Mouse (Mus musculus) heart, embryonic 12.5 days (tissue): Measurements from ENCODE around the gene Glis1. TPM values are rescaled to one million over a fixed set of nuclear protein-coding genes. Genes with fewer than 3 reads are reported as not detected.

ENCODE experiments used
- ATAC-seq: fragments of 200-750 bp; cut with Nextera tagmentation; 2 replicates; pipeline ENCODE4 v1.8.0; 2017; ENCODE audit warnings: moderate TSS enrichment, moderate library complexity; ENCODE audit not compliant: insufficient number of reproducible peaks, low FRiP score
- H3K27ac ChIP-seq: fragments of 300-500 bp; sonication (generic); 2 replicates; pipeline ENCODE4 v1.5.1; 2016; ENCODE audit warnings: mild to moderate bottlenecking, moderate library complexity; ENCODE audit not compliant: poor library complexity, severe bottlenecking
- H3K27me3 ChIP-seq: fragments of 300-500 bp; sonication (generic); replicated peaks from 2 replicates; pipeline ENCODE4 v1.6.1; 2016; ENCODE audit warnings: mild to moderate bottlenecking, moderate library complexity
- H3K36me3 ChIP-seq: fragments of 300-500 bp; sonication (generic); 2 replicates; pipeline ENCODE4 v1.6.1; 2016; ENCODE audit warnings: mild to moderate bottlenecking, moderate library complexity
- H3K4me1 ChIP-seq: fragments of 300-500 bp; sonication (generic); replicated peaks from 2 replicates; pipeline ENCODE4 v1.6.1; 2016; ENCODE audit warnings: mild to moderate bottlenecking
- H3K4me2 ChIP-seq: fragments of 300-500 bp; sonication (generic); 2 replicates; pipeline ENCODE4 v1.6.1; 2016; ENCODE audit warnings: mild to moderate bottlenecking, moderate library complexity
- H3K4me3 ChIP-seq: fragments of 300-500 bp; sonication (generic); 2 replicates; pipeline ENCODE4 v1.5.1; 2016; ENCODE audit warnings: mild to moderate bottlenecking
- H3K9ac ChIP-seq: fragments of 300-500 bp; sonication (generic); 2 replicates; pipeline ENCODE4 v1.6.1; 2016; ENCODE audit warnings: mild to moderate bottlenecking, moderate library complexity
- H3K9me3 ChIP-seq: fragments of 300-500 bp; sonication (generic); replicated peaks from 2 replicates; pipeline ENCODE4 v1.6.1; 2016; ENCODE audit warnings: mild to moderate bottlenecking, moderate library complexity
- WGBS: fragments of 180-500 bp; shearing (Covaris S2); methylation state at CpG from one replicate; pipeline ENCODE4 v1.1.7; 2016; 5-methylcytosine and 5-hydroxymethylcytosine counted together
- polyA plus RNA-seq: library from polyadenylated mRNA; unstranded; fragments of >200 nt; fragmentation: Nextera tagmentation; extraction: Ambion mirVana; gene quantifications from 2 replicates; pipeline ENCODE4 v1.2.1, GENCODE M21; 2016

Gene Glis1
- polyA plus RNA-seq, 1 experiment from 2014 or later, result 0.47 TPM

- Histone ChIP-seq H3K4me2 (no peak overlapping the region), H3K36me3 (no peaks in the 10 kb centered on the region), H3K27me3 (no peaks in the 10 kb centered on the region), H3K27ac (no peak overlapping the region), H3K4me3 (no peak overlapping the region), H3K9ac (no peak overlapping the region), H3K4me1 (peaks cover 17% of the 10 kb centered on the region), H3K9me3 (no peaks in the 10 kb centered on the region)
- 80% methylated on average over 11 of the region's 11 CpGs for WGBS
- no peak for ATAC-seq
Observed at GRCm38 (mm10) chr4:107518766-107519165, 84.4 kb downstream of the Glis1 start.

- Histone ChIP-seq H3K27me3 (no peaks in the 10 kb centered on the region), H3K4me2 (no peak overlapping the region), H3K27ac (no peak overlapping the region), H3K36me3 (no peaks in the 10 kb centered on the region), H3K4me1 (peaks cover 17% of the 10 kb centered on the region), H3K9ac (no peak overlapping the region), H3K9me3 (no peaks in the 10 kb centered on the region), H3K4me3 (no peak overlapping the region)
- no peak for ATAC-seq
- WGBS, result 75% methylated on average over 5 of the region's 5 CpGs
Observed at GRCm38 (mm10) chr4:107520071-107520470, 85.7 kb downstream of the Glis1 start.

- peaks cover 17% of the 10 kb centered on the region for H3K4me1 ChIP-seq
- H3K4me3 ChIP-seq, result no peak overlapping the region
- H3K9me3 ChIP-seq, result no peaks in the 10 kb centered on the region
- H3K9ac ChIP-seq, result no peak overlapping the region
- no peak overlapping the region for H3K27ac ChIP-seq
- WGBS, result 49% methylated on average over 5 of the region's 5 CpGs
- no peaks in the 10 kb centered on the region for H3K36me3 ChIP-seq
- ATAC-seq, result no peak
- H3K27me3 ChIP-seq, result no peaks in the 10 kb centered on the region
- no peak overlapping the region for H3K4me2 ChIP-seq
Observed at GRCm38 (mm10) chr4:107520816-107521215, 86.4 kb downstream of the Glis1 start.

GRCm38 (mm10) chr4:107523607-107524151, 89.3 kb downstream of the Glis1 start:
- Histone ChIP-seq H3K9ac (no peak overlapping the region), H3K27ac (no peak overlapping the region), H3K4me3 (no peak overlapping the region), H3K27me3 (no peaks in the 10 kb centered on the region), H3K4me1 (peaks cover 13% of the 10 kb centered on the region), H3K4me2 (no peak overlapping the region), H3K36me3 (no peaks in the 10 kb centered on the region), H3K9me3 (no peaks in the 10 kb centered on the region)
- WGBS, result 72% methylated on average over 11 of the region's 11 CpGs
- no peak for ATAC-seq

GRCm38 (mm10) chr4:107535126-107535525, 100.7 kb downstream of the Glis1 start:
- 0 out of 2 replicates have a peak, but pooled peaks cover 2% of the 10 kb centered on the region for H3K36me3 ChIP-seq
- 71% methylated on average over 11 of the region's 11 CpGs for WGBS
- H3K4me1 ChIP-seq, result peaks cover 15% of the 10 kb centered on the region; the same call in 1 of the 2 replicates
- H3K27me3 ChIP-seq, result no peaks in the 10 kb centered on the region; the same call in 1 of the 2 replicates
- H3K4me2 ChIP-seq, result no peak overlapping the region
- peaks cover 8% of the 10 kb centered on the region for H3K9me3 ChIP-seq
- ATAC-seq, result no peak
- H3K4me3 ChIP-seq, result no peak overlapping the region
- no peak overlapping the region for H3K9ac ChIP-seq
- no peak overlapping the region for H3K27ac ChIP-seq

- H3K9me3 ChIP-seq, result peaks cover 5% of the 10 kb centered on the region
- H3K36me3 ChIP-seq, result no peaks in the 10 kb centered on the region
- no peak overlapping the region for H3K27ac ChIP-seq
- no peak overlapping the region for H3K4me3 ChIP-seq
- peaks cover 18% of the 10 kb centered on the region for H3K4me1 ChIP-seq
- no peak overlapping the region for H3K4me2 ChIP-seq
- no peaks in the 10 kb centered on the region; the same call in 1 of the 2 replicates for H3K27me3 ChIP-seq
- ATAC-seq, result no peak
- 47% methylated on average over 13 of the region's 13 CpGs for WGBS
- H3K9ac ChIP-seq, result no peak overlapping the region
Observed at GRCm38 (mm10) chr4:107538116-107538515, 103.7 kb downstream of the Glis1 start.

- Histone ChIP-seq H3K4me1 (peaks cover 18% of the 10 kb centered on the region), H3K27me3 (no peaks in the 10 kb centered on the region; the same call in 1 of the 2 replicates), H3K9ac (no peak overlapping the region), H3K4me3 (no peak overlapping the region), H3K27ac (no peak overlapping the region), H3K9me3 (peaks cover under 1% of the 10 kb centered on the region; the same call in 1 of the 2 replicates), H3K4me2 (no peak overlapping the region), H3K36me3 (no peaks in the 10 kb centered on the region)
- WGBS, result 72% methylated on average over 3 of the region's 3 CpGs
- ATAC-seq, result no peak
Observed at GRCm38 (mm10) chr4:107538561-107538960, 104.2 kb downstream of the Glis1 start.

GRCm38 (mm10) chr4:107539021-107539420, 104.6 kb downstream of the Glis1 start:
- WGBS, result 70% methylated on average over 3 of the region's 3 CpGs
- Histone ChIP-seq H3K27ac (no peak overlapping the region), H3K27me3 (no peaks in the 10 kb centered on the region; the same call in 1 of the 2 replicates), H3K9ac (no peak overlapping the region), H3K4me2 (no peak overlapping the region), H3K4me3 (no peak overlapping the region), H3K4me1 (peaks cover 18% of the 10 kb centered on the region), H3K9me3 (no peaks in the 10 kb centered on the region), H3K36me3 (no peaks in the 10 kb centered on the region)
- ATAC-seq, result no peak

- Histone ChIP-seq H3K4me1 (peaks cover 9% of the 10 kb centered on the region; the same call in 1 of the 2 replicates), H3K36me3 (no peaks in the 10 kb centered on the region), H3K9ac (no peak overlapping the region), H3K27ac (no peak overlapping the region), H3K9me3 (no peaks in the 10 kb centered on the region), H3K27me3 (no peaks in the 10 kb centered on the region; the same call in 1 of the 2 replicates), H3K4me2 (no peak overlapping the region), H3K4me3 (no peak overlapping the region)
- 32% methylated on average over 4 of the region's 4 CpGs for WGBS
- ATAC-seq, result no peak
Observed at GRCm38 (mm10) chr4:107541821-107542220, 107.4 kb downstream of the Glis1 start.

- Histone ChIP-seq H3K4me3 (no peak overlapping the region), H3K4me2 (no peak overlapping the region), H3K27ac (no peak overlapping the region), H3K9ac (no peak overlapping the region), H3K27me3 (no peaks in the 10 kb centered on the region), H3K36me3 (no peaks in the 10 kb centered on the region), H3K4me1 (peaks cover 3% of the 10 kb centered on the region; the same call in 1 of the 2 replicates), H3K9me3 (no peaks in the 10 kb centered on the region)
- no peak for ATAC-seq
- 68% methylated on average over 5 of the region's 5 CpGs for WGBS
Observed at GRCm38 (mm10) chr4:107544843-107545242, 110.5 kb downstream of the Glis1 start.

GRCm38 (mm10) chr4:107545726-107546125, 111.3 kb downstream of the Glis1 start:
- H3K27ac ChIP-seq, result no peak overlapping the region
- 93% methylated on average over 1 of the region's 1 CpGs for WGBS
- H3K4me1 ChIP-seq, result peaks cover 6% of the 10 kb centered on the region; the same call in 1 of the 2 replicates
- H3K9me3 ChIP-seq, result no peaks in the 10 kb centered on the region
- H3K27me3 ChIP-seq, result no peaks in the 10 kb centered on the region
- no peaks in the 10 kb centered on the region for H3K36me3 ChIP-seq
- no peak overlapping the region for H3K4me3 ChIP-seq
- no peak overlapping the region for H3K4me2 ChIP-seq
- ATAC-seq, result no peak
- H3K9ac ChIP-seq, result no peak overlapping the region

- no peak overlapping the region for H3K4me2 ChIP-seq
- no peak overlapping the region for H3K9ac ChIP-seq
- no peaks in the 10 kb centered on the region for H3K36me3 ChIP-seq
- H3K9me3 ChIP-seq, result no peaks in the 10 kb centered on the region
- 60% methylated on average over 8 of the region's 8 CpGs for WGBS
- no peak for ATAC-seq
- peaks cover 6% of the 10 kb centered on the region; the same call in 1 of the 2 replicates for H3K4me1 ChIP-seq
- H3K27ac ChIP-seq, result no peak overlapping the region
- no peaks in the 10 kb centered on the region for H3K27me3 ChIP-seq
- no peak overlapping the region for H3K4me3 ChIP-seq
Observed at GRCm38 (mm10) chr4:107546525-107546924, 112.1 kb downstream of the Glis1 start.
